Mouse (Mus musculus) urinary bladder, adult 18-20 months (tissue): ENCODE measurements around the gene Cd82.

Experiments
- DNase-seq, 2 experiments: peaks; one replicate each; pipeline ENCODE4 v3.0.0; 2022; ENCODE audit warnings: low spot score in 2 of 2, mixed read lengths in 2 of 2

Cd82 gene

GRCm38 (mm10) chr2:93462760-93463159, at the start of gene Cd82:
Gene Cd82 (minus strand): TSS chr2:93463140.
- peak; percentile 69 to 71 for DNase-seq

DNA sequence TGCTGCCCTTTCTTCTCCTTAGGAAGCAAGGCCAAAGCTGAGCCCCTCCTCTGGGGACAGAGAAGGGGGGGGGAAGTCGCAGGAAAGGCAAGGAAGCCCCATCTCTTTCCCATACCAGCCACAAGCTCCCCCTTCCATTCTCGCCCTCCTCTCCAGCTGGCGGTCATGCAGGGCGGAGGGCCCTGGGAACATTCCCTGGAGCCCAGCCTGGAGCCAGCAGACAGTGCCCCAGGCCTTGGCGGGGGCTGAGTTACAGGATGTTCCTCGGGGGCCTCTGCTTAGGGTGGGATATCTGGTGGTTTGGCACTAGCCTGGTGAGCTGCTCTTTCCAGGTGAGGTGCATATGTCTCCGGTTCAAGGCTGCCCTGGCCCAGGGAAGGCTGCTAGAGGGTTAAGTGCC, 49.2 kb upstream of the Cd82 start:
- DNase-seq = no peak

DNA sequence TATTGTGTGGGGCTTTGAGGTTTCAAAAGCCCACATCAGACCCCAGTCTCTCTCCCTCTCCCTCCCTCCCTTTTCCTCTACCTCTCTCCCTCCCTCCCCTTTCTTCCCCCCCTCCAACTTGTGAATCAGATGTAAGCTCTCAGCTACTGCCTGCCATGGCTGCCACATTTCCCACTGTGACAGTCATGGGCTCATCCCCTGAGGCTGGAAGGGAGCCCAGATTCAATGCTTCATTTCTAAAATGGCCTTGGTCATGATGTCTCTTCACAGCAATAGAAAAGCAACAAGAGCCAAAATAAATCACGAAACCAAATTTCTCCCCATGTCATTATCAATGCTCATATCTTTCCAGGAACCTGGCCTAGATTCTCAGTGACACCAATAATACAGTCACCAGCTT, 47.9 kb upstream of the Cd82 start:
- no peak for DNase-seq

DNA sequence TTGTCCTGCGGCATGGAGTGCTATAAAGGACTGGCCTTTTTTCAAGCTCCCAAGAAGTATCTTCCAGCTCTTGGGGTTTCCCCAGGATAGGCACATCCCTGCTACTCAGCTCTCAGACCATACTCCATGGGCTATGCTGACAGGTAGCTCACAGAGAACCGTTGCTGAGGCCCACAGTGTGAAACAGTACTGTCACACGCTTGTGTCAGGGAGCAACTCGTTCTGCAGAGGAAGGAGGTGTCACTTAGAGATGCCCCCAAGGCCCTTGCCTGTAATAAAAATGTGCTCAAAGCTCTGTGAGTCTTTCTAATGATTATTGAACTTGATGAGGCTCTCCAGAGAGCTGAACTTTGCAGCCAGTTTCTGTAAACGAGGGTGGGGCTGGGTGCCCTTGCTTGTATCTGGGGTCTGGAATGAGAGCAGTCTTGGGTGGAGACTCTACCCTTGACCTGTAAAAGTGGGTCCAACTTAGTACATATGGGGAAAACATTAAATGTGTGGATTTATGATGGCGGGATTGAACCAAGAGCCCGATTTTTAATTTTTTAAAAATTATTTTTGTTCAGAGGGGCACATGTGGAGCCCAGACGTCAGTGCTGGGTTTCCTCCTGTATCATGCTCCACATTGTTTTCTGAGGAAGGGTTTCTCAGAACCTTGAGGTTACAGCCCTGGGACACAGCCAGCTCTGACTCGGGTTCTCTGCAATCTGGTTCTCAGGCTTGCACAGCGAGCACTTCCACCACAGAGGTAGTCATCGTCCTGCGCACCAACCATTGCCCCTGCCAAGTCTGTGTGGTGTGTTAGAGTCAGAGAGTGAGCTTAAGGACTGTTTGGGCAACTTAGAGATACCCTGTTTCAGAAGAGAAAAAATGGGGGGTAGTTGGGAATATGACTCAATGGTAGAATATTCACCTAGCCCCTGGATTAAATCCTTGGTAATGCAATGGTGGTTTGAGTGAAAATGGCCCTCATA, 47.1 kb upstream of the Cd82 start:
- no peak for DNase-seq

DNA sequence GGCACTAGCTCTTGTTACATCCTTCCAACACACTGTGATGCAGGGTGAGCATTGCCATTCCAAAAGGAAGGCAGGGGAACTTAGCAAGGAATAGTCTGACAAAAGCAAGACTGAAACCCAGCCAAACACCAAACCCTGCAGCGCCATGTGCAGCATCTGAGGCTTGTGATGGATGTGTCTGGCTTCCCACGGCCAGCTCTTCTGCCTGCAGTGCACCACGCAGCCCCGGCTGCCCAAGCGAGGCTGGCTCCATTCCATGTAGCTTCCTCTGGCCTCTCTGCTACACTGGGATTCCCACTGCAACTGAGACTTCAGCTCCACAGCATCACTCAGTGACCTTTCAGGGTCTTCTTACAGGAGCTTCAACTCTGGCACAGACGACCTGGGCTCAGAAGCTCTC, 42.2 kb upstream of the Cd82 start:
- DNase-seq = no peak

- no peak for DNase-seq
These were observed 40.4 kb upstream of the Cd82 start for GRCm38 (mm10) chr2:93503353-93503752.

DNA sequence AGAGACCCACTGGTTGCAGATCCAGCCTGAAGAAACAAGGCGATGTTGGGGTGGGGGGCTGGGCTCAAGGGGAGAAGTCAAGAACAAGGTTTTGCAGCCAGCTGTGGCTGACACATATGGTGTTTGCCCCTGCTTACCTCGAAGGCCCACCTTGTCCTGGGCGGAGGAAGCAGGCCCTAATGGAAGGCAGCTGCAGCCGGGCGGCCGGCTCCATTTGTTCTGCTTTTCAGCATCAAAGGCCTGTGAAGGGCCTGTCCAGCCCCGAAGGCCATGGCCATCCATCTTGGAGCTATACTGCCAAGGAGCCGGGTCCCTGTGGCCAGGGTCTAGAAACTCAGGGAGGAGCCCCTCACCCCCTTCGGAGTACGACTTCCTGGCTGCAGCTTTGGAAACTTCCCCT, 38.4 kb upstream of the Cd82 start:
- no peak for DNase-seq

DNA sequence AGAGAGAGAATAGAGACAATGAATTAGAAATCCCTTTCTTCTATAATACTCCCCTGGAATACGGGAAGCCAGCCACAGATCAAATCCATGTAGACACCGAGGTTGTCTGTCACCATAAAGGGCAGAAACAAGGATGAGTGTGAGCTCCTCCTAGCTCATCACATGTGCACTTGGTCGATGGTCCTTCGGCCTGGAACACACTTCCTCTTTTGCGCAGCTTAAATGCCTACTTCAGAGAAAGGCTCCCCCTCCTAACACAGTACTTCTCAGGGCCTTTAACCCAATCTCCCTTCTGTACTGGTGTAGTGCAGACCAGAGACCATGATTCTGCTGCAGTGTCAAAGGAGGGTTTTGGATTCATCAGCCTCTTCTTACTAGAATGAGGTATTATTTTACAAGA, 34.3 kb upstream of the Cd82 start:
- no peak for DNase-seq

DNA sequence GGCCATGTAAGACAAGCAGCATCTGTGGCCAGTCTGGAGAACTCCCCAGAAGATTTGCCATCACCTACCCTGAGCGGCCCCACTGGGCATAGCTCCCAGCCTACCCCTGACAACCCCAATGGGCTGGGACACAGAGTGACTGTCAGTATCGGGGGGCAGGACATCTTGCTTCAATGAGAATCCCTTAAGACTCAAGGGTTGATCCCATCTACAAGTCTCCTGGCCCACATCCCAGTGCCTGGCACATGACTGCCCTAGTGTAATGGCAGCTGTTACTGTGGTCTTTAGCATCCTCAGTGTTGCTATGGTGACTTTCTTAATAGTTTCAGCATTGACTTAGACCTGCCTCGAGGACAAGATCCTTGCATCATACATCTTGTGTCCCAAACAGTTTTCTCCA, 32.2 kb upstream of the Cd82 start:
- DNase-seq = no peak

DNA sequence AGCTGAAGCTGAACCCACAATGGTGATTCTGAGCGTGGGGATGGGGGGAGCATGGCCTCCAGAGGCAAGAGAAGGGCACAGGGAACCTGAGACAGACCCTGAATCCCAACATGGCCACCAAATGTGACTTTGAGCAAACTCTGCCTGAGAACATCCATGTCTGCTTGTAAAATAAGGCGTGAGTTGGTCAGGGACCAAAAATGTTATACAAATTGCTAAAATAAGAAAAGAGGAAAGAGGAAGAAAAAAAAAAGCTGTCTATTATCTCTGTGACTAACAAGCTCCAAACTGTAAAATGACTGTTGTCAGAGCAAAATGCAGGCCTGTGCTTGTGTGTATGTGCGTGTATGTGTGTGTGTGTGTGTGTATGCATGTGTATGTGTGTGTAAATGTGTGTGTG, 30.6 kb upstream of the Cd82 start:
- no peak for DNase-seq

DNA sequence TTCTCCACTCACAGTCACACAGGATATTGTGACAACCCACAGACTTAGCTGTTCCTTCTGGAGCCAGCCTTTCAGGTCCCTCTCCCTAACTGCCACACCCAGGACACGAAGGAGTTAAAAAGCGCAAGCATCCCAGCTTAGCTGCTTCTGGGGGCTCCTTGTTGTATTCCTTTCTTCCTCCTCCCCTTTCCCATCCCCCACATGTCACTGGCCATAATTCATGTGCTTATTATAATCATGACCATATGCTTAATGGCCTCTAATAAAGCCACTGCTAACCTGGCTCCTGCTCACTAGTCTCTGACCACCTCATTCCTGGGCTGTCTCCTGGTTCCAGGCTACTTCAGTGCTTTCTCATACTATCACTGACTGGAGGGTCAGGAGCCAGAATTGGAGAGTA, 27.6 kb upstream of the Cd82 start:
- no peak for DNase-seq

DNA sequence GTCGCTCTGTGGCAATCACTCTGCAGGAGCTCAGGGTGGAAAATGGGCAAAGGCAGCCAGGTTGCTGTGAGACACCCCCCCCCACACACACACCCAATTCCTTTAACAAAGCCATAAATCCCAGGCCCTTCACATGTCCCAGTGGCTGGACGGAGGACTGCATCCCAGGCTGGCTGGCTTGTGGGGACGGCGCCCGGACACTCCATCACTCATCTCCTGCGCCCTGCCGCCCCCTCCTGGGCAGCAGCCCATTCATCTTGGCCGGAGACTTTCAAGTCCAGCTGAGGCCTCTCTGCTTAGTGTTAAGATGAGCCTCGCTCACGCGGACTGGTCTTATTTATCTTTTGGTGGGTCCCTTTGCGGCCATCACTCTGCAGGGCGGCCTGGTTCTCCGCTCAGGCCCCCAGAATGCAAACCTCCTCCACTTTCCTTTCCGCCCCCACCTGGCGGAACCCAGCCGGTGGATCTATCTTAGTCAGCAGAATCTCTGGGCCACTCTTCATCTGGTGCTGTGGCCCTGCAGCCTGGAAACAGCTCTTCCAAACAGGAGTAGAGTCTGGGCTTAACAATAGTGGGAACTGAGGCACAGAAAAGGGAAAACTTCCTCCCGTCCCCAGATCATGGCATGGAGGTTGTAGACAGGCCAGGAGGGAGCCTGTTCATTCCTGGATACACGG, 26.1 kb upstream of the Cd82 start:
- no peak for DNase-seq

GRCm38 (mm10) chr2:93485459-93485858, 22.5 kb upstream of the Cd82 start:
- DNase-seq = no peak

DNA sequence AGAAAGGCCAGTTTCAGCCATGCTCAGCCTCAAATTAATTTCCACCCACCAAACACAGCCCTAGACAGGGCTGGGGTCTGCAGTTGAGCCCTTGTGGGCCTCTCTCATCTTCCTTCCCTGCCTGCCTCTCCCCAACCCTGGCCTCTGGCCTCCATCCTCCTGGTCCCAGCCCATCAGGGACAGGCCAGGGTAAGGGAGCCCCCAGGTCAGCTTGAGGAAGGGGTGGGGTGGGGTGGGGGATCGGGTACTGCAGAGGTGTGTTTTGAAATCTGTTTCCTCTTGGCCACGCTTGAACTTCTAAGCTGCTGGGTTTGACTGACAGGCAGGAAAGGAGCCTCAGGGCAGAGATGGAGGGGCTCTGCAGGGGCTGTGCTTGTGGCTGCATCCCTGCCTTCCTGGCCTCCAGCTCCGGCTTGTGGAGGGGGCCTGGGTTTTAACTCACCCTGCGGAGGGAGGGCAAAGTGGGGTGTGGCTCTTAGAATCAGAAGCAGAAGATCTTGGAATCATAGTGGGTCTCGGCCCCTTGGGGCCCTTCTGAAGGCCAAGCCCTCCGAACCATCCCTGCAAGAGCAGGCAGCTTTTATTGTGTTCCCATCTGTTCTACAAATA, 19.2 kb upstream of the Cd82 start:
- DNase-seq = no peak

DNA sequence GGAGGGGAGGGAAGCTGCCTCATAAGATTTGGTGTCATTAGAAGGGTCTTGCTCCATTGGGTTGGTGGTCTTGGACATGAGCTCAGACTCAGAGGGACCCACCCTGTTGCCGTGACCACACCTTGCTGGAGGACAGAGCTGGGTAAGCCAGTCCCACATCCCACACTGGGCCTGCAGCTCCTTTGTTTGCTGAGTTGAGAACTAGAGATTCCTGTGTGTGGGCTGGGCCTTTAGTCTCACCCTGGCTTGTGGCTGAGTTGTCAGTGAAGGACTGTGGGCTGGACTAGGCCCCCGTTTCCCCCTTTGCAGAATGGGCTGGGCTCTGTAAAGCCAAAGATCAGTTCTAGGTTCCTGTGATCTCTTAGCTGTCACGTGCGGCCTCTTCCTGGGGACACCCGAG, 15.8 kb upstream of the Cd82 start:
- no peak for DNase-seq

DNA sequence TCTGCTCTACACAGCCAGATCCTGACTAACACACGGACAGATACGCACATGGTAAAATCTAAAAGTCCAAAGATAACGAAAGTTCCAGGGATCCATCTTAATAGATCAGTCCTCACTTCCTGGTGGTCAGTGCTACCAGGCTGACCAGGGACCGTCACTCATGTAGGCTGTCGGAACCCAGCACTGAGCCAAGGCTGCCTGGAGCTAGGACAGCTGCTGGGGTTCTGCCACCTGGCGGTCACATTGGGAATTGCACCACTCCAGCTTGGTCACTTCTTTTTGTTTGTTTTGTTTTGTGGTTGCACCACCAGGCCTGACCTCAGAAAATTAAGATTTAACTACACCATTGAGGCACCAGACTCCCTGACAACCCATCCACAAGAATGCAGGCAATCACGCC, 14.6 kb upstream of the Cd82 start:
- no peak for DNase-seq

- DNase-seq = peak in 1 of 2 experiments; percentile 44
These were observed 13.5 kb upstream of the Cd82 start for GRCm38 (mm10) chr2:93476487-93476886.

GRCm38 (mm10) chr2:93475040-93475439, 12.1 kb upstream of the Cd82 start:
- DNase-seq = peak; percentile 75 to 80

DNA sequence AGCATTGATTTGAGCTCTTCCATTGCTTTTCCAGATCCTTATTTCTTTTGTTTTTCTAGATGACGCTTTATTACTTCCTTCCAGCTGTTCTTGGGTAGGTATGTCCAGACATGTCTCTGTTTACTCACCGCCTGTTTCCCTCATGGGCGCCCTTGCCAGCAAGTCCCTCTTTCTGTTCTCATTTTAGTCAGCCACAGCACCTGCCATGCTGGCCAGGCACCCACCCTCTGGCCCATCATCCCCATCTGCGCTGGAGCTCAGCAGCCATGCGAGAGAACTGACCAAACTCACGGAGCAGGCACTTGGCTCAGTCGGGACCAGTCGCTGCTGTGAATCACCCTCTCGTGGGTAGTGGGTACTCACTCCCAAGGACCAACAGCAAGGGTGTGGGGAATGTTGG, 11.0 kb upstream of the Cd82 start:
- DNase-seq = no peak

DNA sequence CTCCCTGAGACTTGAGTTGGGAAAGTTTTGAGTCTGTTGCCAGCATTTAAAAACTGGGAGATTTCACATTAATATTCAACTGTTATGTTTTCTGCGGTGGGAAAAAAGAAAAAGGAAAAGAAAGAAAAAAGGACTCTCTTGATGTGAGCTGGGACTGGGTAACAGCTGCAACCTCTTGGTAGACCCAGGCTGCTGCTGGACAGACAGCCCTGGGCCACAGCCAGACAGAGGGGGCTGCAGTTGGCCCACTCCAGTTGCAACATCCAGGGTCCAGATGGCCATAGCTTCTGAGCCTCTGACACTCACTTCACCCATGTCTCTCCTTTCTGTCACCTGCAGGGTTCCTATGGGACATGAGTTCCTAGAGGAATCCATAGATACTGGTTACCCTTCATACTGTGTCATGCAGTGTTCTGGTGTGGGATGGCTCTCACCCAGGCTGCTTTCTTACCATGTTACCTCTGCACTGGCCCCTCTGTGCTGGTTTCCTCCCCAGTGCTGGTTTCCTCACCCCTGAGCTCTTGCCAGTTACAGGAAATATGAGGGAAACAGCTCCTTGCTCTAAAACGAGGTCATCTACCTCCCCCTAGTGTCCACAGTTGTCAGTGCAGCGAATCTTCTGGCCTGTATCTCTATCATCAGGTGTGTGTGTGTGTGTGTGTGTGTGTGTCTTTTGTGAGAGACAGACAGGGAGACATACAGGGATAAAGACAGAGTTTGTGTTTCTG, 8.1 kb upstream of the Cd82 start:
- DNase-seq = peak; percentile 65 to 73

DNA sequence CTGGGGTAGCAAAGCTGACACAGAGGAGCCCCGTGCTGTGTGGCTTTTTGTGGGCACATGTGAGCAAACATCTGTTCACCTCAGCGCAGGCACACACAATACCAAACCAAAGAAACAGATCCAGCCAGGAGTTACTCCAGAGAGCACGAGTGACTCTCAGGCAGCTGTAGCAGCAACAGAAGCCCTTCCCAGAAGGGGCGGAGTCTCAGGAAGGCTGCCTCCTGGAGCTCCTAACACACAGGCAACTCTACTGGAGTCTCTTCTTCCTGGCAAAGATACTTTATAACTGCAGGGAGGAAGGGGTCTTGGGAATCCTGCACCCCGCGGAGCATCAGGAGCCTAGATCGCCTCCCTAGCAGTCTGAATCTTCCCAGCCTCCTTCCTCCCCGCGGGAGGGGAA, 7.2 kb upstream of the Cd82 start:
- peak in 1 of 2 experiments; percentile 58 for DNase-seq

DNA sequence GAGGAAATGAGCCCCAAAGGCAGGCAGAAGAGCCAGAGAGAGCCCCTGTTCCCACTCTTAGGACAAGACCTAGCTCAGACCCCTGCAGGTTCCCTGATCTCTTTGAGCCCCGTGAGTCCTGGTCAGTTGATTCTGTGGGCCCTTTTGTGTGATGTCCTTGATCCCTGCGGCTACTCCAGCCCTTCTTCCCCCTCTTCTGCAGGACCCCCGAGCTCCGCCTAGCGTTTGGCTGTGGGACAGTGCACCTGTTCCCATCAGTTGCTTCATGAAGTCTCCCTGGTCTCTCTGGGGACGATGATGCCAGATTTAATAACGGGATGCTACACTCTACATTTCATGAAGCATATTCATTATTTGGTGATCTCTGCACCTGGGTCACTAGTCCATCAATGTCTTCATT, 6.2 kb upstream of the Cd82 start:
- DNase-seq = no peak
